Mouse (Mus musculus): ENCODE measurements at regions not wholly inside any gene's neighbourhood (a gene's known extent, or its start where the extent isn't known, plus 50 kb on each side); places are given as distances from the start of the nearest gene placed in this dataset.

DNA sequence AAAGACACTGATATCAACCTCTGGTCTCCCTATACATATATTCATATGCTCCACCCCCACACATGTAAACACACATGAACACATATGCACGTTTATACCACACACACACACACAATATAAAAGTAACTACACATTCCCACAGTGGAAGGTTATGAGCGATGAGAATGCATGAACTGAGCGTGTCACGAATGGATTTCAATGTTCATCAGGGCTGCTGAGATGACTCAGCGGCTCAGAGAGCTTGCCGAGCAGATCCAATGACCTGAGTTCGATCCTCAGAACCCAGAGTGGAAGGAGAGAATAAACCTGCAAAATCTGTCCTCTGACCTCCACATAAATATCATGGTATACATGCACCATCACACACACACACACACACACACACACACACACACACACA lies 77.3 kb downstream of the Vegfa start:
- H3K36me3 ChIP-seq (ENCODE audit: control insufficient read depth, insufficient read depth): no peaks in the 10 kb centered on the region
- no peaks in the 10 kb centered on the region for H3K27me3 ChIP-seq (ENCODE audit: control insufficient read depth, insufficient read depth, insufficient read length)
- H3K4me3 ChIP-seq (ENCODE audit: insufficient read depth, poor library complexity, severe bottlenecking): no peak overlapping the region
- no peaks in the 10 kb centered on the region for H3K79me2 ChIP-seq (ENCODE audit: control insufficient read depth, insufficient read depth)
- TF ChIP-seq MYOD1 (IDR thresholded peaks at IDR 0.05; ENCODE audit: control insufficient read depth, insufficient read length, low read depth) (no peak), MAX (IDR thresholded peaks at IDR 0.05) (no peak), MYOG (IDR thresholded peaks at IDR 0.05; ENCODE audit: control insufficient read depth, extremely low read depth, insufficient read length) (no peak)
- no peaks in the 10 kb centered on the region for H3K79me3 ChIP-seq (ENCODE audit: low read depth)
- H3ac ChIP-seq (ENCODE audit: control insufficient read depth, insufficient read length, low read depth): no peak overlapping the region

DNA sequence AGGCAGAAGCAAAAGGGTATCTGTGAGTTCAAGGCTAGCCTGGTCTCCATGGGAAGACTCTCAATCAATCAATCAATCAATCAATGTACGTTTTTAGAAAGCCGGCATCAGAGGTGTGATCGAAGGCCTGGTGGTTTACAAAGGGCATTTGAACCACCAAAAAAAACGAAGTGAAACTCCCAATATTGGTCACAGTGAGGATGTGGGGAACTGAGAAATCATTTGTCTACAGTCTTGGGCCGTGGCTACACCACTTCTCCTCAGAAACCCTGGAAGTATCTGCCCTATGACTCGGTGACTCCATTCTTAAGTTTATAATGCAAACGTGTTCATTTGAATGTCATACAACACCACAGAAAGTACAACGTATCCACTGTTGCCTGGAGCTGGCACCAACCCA lies 78.6 kb downstream of the Vegfa start:
- TF ChIP-seq MAX (IDR thresholded peaks at IDR 0.05) (no peak), CEBPB (IDR thresholded peaks at IDR 0.05; ENCODE audit: low read depth) (no peak), USF1 (IDR thresholded peaks at IDR 0.05; ENCODE audit: low read depth) (no peak), MYOG (IDR thresholded peaks at IDR 0.05; ENCODE audit: control insufficient read depth, extremely low read depth, insufficient read length) (no peak)
- Histone ChIP-seq H3K79me3 (ENCODE audit: low read depth) (no peaks in the 10 kb centered on the region), H3K36me3 (ENCODE audit: control insufficient read depth, insufficient read depth) (no peaks in the 10 kb centered on the region), H3K4me3 (ENCODE audit: insufficient read depth, poor library complexity, severe bottlenecking) (no peak overlapping the region), H3ac (ENCODE audit: control insufficient read depth, insufficient read length, low read depth) (no peak overlapping the region), H3K27me3 (ENCODE audit: control insufficient read depth, insufficient read depth, insufficient read length) (no peaks in the 10 kb centered on the region), H3K79me2 (ENCODE audit: control insufficient read depth, insufficient read depth) (no peaks in the 10 kb centered on the region)

DNA sequence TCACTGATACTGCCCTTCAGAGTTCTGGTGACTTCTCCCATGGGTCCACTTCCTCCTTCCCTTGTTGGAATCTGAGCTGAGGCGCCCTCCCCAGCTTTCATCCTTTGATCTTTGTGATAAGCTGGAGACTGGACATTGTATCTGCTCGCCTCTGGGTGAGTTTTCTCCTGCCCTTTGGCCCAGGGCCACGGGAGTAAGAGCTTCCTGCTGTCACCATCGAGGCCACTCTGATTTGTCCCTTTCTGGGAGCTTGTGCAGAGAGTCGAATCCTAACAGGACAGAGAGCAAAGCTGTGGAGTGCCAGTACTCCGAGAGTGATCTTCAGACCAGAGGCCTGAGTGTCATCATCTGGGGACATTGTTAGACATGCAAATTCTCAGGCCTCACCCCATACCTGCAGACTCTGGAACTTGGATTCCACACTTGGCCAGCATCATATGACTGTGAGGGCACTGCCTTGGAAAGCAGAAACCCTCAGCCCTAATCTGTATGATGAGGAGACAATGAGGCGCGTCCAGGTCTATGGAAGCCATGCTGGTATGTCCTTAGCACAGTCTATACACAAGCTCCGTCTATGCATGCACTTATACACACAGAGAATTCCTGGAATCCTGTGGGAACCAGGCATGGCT lies 81.5 kb downstream of the Vegfa start:
- TF ChIP-seq MYOD1 (IDR thresholded peaks at IDR 0.05; ENCODE audit: control insufficient read depth, insufficient read length, low read depth): no peak
- no peak for TF ChIP-seq USF1 (IDR thresholded peaks at IDR 0.05; ENCODE audit: low read depth)
- no peak for TF ChIP-seq MYOG (IDR thresholded peaks at IDR 0.05; ENCODE audit: control insufficient read depth, extremely low read depth, insufficient read length)
- TF ChIP-seq CTCF (IDR thresholded peaks at IDR 0.05; ENCODE audit: control insufficient read depth, insufficient read depth, insufficient read length): no peak
- TF ChIP-seq MAX (IDR thresholded peaks at IDR 0.05): no peak
- TF ChIP-seq FOSL1 (IDR thresholded peaks at IDR 0.05; ENCODE audit: insufficient read depth, low read length, poor library complexity, severe bottlenecking): no peak
- TF ChIP-seq CEBPB (IDR thresholded peaks at IDR 0.05; ENCODE audit: low read depth): no peak
- Histone ChIP-seq H3K4me3 (ENCODE audit: insufficient read depth, poor library complexity, severe bottlenecking) (no peak overlapping the region), H3K79me3 (ENCODE audit: low read depth) (no peaks in the 10 kb centered on the region), H3K27me3 (ENCODE audit: control insufficient read depth, insufficient read depth, insufficient read length) (no peaks in the 10 kb centered on the region), H3K79me2 (ENCODE audit: control insufficient read depth, insufficient read depth) (no peaks in the 10 kb centered on the region), H3K36me3 (ENCODE audit: control insufficient read depth, insufficient read depth) (no peaks in the 10 kb centered on the region), H3ac (ENCODE audit: control insufficient read depth, insufficient read length, low read depth) (no peak overlapping the region)

DNA sequence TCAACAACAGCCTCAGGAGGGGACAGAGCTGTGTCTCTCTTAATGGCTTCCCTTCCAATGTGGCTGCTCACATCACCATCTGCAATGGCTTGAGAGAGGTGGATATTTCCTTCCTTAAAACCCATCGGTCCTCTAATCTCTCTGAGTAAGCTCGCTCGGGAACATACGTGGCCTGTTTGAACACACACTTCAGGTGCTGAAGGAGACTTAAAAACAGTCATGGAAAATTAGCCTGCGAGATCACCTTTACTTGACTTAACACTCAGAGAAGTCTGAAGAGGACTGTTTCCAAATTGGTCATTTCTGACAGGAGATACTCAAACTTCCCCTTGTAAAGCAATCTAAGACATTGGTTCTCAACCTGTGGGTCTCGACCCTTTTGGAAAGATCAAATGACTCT lies 83.0 kb downstream of the Vegfa start:
- H3K79me3 ChIP-seq (ENCODE audit: low read depth): no peaks in the 10 kb centered on the region
- H3K27me3 ChIP-seq (ENCODE audit: control insufficient read depth, insufficient read depth, insufficient read length): no peaks in the 10 kb centered on the region
- H3K79me2 ChIP-seq (ENCODE audit: control insufficient read depth, insufficient read depth): no peaks in the 10 kb centered on the region
- no peak overlapping the region for H3ac ChIP-seq (ENCODE audit: control insufficient read depth, insufficient read length, low read depth)
- no peak for TF ChIP-seq CTCF (IDR thresholded peaks at IDR 0.05; ENCODE audit: control insufficient read depth, insufficient read depth, insufficient read length)
- no peak for TF ChIP-seq MYOD1 (IDR thresholded peaks at IDR 0.05; ENCODE audit: control insufficient read depth, insufficient read length, low read depth)
- no peak for TF ChIP-seq CEBPB (IDR thresholded peaks at IDR 0.05; ENCODE audit: low read depth)
- TF ChIP-seq USF1 (IDR thresholded peaks at IDR 0.05; ENCODE audit: low read depth): no peak
- no peak for TF ChIP-seq MYOG (IDR thresholded peaks at IDR 0.05; ENCODE audit: control insufficient read depth, extremely low read depth, insufficient read length)
- TF ChIP-seq FOSL1 (IDR thresholded peaks at IDR 0.05; ENCODE audit: insufficient read depth, low read length, poor library complexity, severe bottlenecking): no peak
- TF ChIP-seq MAX (IDR thresholded peaks at IDR 0.05): no peak
- no peaks in the 10 kb centered on the region for H3K36me3 ChIP-seq (ENCODE audit: control insufficient read depth, insufficient read depth)
- H3K4me3 ChIP-seq (ENCODE audit: insufficient read depth, poor library complexity, severe bottlenecking): no peak overlapping the region

DNA sequence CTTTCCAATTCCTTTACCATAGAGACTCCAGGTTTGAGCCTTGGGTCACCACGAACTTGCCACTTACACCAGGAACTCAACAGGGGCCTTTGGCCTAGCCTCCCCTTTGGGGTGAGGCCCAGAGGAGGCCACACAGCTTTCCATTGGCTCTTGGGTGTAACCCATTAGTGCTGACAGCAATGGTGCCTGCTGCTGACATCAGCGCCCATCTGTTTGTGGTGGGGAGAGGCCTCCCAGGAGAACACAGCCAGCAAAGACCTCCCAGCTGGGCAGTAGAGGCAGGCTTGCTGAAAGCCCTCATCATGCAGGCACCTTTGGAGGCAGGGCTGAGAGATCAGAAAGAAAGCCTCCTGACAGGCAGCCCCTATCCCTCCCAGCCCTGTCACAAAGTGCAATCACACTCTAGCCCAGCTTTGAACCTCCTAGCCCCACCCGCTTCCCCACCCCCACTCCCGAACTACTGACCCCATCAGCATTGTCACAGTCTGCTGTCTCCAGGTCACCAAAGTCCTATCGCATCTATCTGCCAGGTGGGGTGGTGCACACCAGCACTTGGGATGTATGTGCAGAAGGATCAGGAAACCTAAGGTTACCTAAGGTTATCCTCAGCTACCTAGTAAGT lies 83.7 kb downstream of the Vegfa start:
- no peaks in the 10 kb centered on the region for H3K79me3 ChIP-seq (ENCODE audit: low read depth)
- no peaks in the 10 kb centered on the region for H3K79me2 ChIP-seq (ENCODE audit: control insufficient read depth, insufficient read depth)
- no peak overlapping the region for H3ac ChIP-seq (ENCODE audit: control insufficient read depth, insufficient read length, low read depth)
- no peak overlapping the region for H3K4me3 ChIP-seq (ENCODE audit: insufficient read depth, poor library complexity, severe bottlenecking)
- no peaks in the 10 kb centered on the region for H3K27me3 ChIP-seq (ENCODE audit: control insufficient read depth, insufficient read depth, insufficient read length)
- TF ChIP-seq MYOD1 (IDR thresholded peaks at IDR 0.05; ENCODE audit: control insufficient read depth, insufficient read length, low read depth) (no peak), CTCF (IDR thresholded peaks at IDR 0.05; ENCODE audit: control insufficient read depth, insufficient read depth, insufficient read length) (no peak), USF1 (IDR thresholded peaks at IDR 0.05; ENCODE audit: low read depth) (no peak), MAX (IDR thresholded peaks at IDR 0.05) (no peak), CEBPB (IDR thresholded peaks at IDR 0.05; ENCODE audit: low read depth) (no peak), MYOG (IDR thresholded peaks at IDR 0.05; ENCODE audit: control insufficient read depth, extremely low read depth, insufficient read length) (no peak)
- no peaks in the 10 kb centered on the region for H3K36me3 ChIP-seq (ENCODE audit: control insufficient read depth, insufficient read depth)

DNA sequence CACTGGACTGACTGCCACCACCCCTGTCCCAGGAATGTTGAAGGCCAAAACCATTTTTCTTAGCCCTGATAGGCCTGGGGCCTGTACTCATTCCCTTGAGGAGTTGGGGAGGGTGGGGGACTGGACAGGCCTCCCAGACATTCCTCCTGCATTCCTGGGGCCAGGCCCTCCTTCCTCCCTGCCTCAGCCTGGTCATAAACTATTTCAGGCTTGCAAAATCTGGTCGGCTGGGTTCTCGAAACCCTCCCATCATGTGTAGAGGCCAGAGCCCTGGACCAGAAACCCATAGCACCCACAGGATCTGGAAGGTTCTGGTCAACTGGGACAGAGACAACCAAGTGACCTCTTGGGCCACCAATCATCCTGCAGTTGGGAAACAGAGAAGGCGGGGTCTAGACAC lies 87.2 kb downstream of the Vegfa start:
- Histone ChIP-seq H3K36me3 (ENCODE audit: control insufficient read depth, insufficient read depth) (no peaks in the 10 kb centered on the region), H3K4me3 (ENCODE audit: insufficient read depth, poor library complexity, severe bottlenecking) (no peak overlapping the region), H3K27me3 (ENCODE audit: control insufficient read depth, insufficient read depth, insufficient read length) (no peaks in the 10 kb centered on the region), H3K79me3 (ENCODE audit: low read depth) (no peaks in the 10 kb centered on the region), H3ac (ENCODE audit: control insufficient read depth, insufficient read length, low read depth) (no peak overlapping the region), H3K79me2 (ENCODE audit: control insufficient read depth, insufficient read depth) (no peaks in the 10 kb centered on the region)
- TF ChIP-seq MYOG (IDR thresholded peaks at IDR 0.05; ENCODE audit: control insufficient read depth, extremely low read depth, insufficient read length) (no peak), USF1 (IDR thresholded peaks at IDR 0.05; ENCODE audit: low read depth) (no peak), CEBPB (IDR thresholded peaks at IDR 0.05; ENCODE audit: low read depth) (no peak)
